Mouse (Mus musculus) heart, adult 8-10 months (tissue): Measurements from ENCODE around the gene Agl. TPM values are rescaled to one million over a fixed set of nuclear protein-coding genes. Genes with fewer than 3 reads are reported as not detected.
"Not testable (repeated sequence)": the region's sequence is repeated elsewhere in the genome, so short reads cannot be mapped to it uniquely, and the experiment has no call there.

ENCODE experiments used
- DNase-seq: peaks from one replicate; pipeline ENCODE4 v3.0.0; 2022; ENCODE audit warnings: low spot score
- total RNA-seq, 4 experiments: library from RNA; stranded (reverse); gene quantifications; 2 replicates each; pipeline ENCODE4 v1.2.4; 2022

Agl gene
- total RNA-seq, 4 experiments from 2014 or later: 187 to 207 (median 200) TPM

GRCm38 (mm10) chr3:116748391-116749170 lies 59.4 kb downstream of the Agl start:
- DNase-seq: no peak

GRCm38 (mm10) chr3:116747648-116748047 lies 60.3 kb downstream of the Agl start:
- DNase-seq: not testable (repeated sequence)

- no peak for DNase-seq
These were observed 67.0 kb downstream of the Agl start for GRCm38 (mm10) chr3:116740963-116741362.

DNA sequence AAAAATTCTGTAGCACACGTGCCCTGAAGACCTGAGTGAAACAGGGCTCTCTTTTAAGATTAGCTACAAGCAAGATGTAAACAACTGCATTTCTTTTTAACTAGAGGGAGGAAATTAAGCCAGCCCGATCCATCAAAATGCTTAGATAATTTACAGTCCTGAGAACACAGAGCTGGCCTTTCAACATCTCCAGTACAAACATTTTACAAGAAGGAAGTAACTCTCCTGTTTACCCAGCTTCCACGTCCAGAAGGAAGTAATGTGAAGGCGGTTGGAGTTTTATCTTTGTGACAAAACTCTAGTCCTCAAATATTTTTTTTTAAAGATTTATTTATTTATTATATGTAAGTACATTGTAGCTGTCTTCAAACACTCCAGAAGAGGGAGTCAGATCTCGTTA lies 67.9 kb downstream of the Agl start:
- DNase-seq: no peak

- no peak for DNase-seq
These were observed 70.6 kb downstream of the Agl start for GRCm38 (mm10) chr3:116737326-116737731.

DNA sequence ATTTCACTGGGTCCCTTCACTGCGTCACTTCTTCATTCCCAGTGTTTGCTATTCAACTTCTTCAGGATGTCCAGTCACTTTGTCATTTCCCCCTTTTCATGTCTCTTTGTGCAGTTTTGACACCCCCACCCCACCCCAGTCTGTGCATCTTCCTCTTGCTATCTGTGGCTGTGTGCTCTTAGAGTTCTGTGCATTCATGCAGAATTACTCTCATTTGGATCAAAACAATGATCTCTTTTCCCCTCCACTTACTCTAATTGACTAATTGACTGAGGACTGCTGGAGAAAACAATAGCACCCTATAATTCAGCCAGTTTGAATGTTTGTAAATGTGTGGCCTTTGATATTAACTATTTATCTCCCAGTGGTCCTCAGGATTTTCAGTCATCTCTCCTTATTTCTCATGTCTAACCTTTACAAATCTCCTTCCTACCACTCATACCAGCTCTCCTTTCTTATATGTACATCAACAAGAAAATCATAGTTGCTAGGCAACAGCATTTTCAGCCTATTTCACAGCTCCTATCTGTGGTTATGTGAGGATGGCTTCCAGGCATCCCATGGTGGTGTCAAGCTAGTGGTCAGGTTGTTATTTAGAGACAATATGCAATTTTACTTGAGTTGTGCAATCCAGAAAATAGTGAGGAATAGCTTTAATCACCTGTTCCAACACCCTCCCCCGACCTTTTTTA lies 78.3 kb downstream of the Agl start:
- no peak for DNase-seq

GRCm38 (mm10) chr3:116726807-116727206 lies 81.2 kb downstream of the Agl start:
- DNase-seq: peak; percentile 63

GRCm38 (mm10) chr3:116723496-116724481 lies 84.2 kb downstream of the Agl start:
- DNase-seq: no peak

- DNase-seq: no peak
These were observed 85.0 kb downstream of the Agl start for GRCm38 (mm10) chr3:116722980-116723379.

DNA sequence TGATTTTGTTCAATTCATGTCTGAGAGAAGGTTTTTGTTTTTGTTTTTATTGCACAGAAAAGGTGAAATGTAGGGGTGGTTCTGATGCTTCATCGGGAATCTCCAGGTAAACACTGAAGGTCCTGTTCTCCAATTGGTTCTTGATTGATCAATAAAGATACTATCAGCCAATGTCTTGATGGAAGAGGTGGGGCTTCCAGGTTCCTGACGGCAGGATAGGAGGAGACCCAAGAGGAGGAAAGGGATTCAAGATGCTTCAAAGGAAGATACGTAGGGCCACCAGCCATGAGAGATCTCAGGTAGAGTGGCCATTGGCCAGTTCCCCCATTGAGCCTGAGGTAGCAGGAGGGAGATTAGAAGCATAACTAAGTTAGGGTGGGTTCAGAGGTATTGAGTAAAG lies 89.0 kb downstream of the Agl start:
- no peak for DNase-seq

GRCm38 (mm10) chr3:116713031-116713430 lies 94.9 kb downstream of the Agl start:
- DNase-seq: no peak

- peak; percentile 33 for DNase-seq
These were observed 95.5 kb downstream of the Agl start, which contains the start of gene Slc35a3 for GRCm38 (mm10) chr3:116712436-116712881. Gene Slc35a3 (minus strand): TSS chr3:116712831.

- DNase-seq: peak; percentile 74
These were observed 96.1 kb downstream of the Agl start for GRCm38 (mm10) chr3:116711624-116712435.

DNA sequence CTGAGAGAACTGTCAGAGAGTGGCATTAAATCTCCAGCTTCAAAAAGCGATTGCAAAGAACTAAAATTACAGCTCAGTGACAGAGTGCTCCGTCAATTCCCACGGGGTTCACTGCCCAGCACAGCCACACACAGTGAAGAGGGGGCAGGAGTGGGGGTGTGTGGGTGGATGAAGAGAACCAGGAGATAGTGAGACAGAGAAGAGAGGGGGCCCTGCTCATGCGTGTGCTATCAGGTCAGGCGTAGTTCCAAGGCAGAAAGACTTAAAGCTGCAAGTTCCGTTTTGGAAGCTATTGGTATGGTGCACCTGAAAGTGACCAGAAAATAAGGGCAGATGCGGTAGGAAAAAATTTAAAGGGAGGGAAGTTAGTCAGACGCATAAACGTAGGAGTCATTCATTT lies 97.0 kb downstream of the Agl start:
- DNase-seq: no peak

DNA sequence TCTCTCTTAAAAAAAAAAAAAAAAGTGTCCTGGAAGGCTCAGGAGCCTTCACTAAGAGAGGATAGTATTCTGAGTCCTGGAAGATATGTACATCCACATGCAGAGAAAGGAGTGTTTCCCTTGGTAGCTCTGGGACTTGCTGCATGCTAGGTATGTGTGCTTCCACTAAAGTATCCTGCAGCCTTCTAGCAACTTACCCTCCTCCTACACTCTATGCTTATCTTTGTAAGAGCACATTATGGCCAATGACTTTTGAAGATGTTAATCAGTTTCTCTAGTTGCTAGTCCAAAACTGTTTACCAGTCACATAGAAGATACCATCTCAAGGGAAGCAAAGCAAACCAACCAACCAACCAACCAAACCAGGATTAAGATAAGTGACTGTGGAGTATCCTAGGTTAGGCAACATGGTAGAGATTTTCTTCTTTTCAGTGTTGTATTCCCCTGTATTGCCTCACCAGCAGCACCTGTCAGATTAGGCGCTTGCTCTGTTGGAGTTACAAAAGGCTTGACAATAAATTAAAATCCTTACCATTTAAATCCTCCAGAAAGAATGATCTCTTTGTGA lies 102.2 kb downstream of the Agl start:
- no peak for DNase-seq

GRCm38 (mm10) chr3:116703835-116704234 lies 104.1 kb downstream of the Agl start:
- DNase-seq: no peak

- DNase-seq: no peak
These were observed 105.2 kb downstream of the Agl start for GRCm38 (mm10) chr3:116702647-116703272.

- no peak for DNase-seq
These were observed 106.4 kb downstream of the Agl start for GRCm38 (mm10) chr3:116701601-116702000.

DNA sequence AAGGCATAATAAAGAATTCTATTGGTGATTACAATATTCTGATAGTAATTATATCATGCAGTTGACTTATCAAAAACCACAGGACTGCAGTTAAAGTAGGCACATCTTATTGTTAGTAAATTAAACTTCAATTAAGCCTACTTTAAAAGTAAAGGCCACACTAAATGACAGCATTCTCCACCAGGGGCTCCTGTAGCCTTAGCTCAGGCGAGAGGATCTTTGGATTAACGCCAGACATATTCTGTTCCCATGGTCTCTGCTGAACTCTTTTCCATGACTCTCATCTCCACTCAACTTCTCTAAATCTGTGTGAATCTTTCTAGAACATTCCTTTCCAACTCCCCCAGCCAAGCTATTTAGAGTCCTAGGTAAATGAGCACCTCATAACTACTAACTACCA lies 109.2 kb downstream of the Agl start:
- peak; percentile 26 for DNase-seq

- no peak for DNase-seq
These were observed 112.3 kb downstream of the Agl start for GRCm38 (mm10) chr3:116695666-116695985.
